Mouse (Mus musculus) kidney, adult 18-20 months (tissue): ENCODE measurements around the gene Serpinb7.

ENCODE experiments used
- DNase-seq: peaks from one replicate; pipeline ENCODE4 v3.0.0; 2021

Serpinb7 gene

GRCm38 (mm10) chr1:107399355-107399754 is at the start of gene Serpinb7:
TSS of gene Serpinb7 (plus strand) at chr1:107399655.
- no peak for DNase-seq

- DNase-seq: no peak
These were observed 49.1 kb upstream of the Serpinb7 start for GRCm38 (mm10) chr1:107350392-107350791.

GRCm38 (mm10) chr1:107351115-107351514 is 48.3 kb upstream of the Serpinb7 start:
- no peak for DNase-seq

GRCm38 (mm10) chr1:107353046-107353445 is 46.4 kb upstream of the Serpinb7 start:
- DNase-seq: no peak

GRCm38 (mm10) chr1:107360898-107361297 is 38.6 kb upstream of the Serpinb7 start, which contains the start of gene Serpinb11:
TSS of gene Serpinb11 (plus strand) at chr1:107361198.
- DNase-seq: no peak

GRCm38 (mm10) chr1:107365973-107366372 is 33.5 kb upstream of the Serpinb7 start:
- no peak for DNase-seq

GRCm38 (mm10) chr1:107368944-107369343 is 30.5 kb upstream of the Serpinb7 start:
- no peak for DNase-seq

- no peak for DNase-seq
These were observed 22.5 kb upstream of the Serpinb7 start for GRCm38 (mm10) chr1:107376952-107377351.

GRCm38 (mm10) chr1:107378368-107378767 is 21.1 kb upstream of the Serpinb7 start:
- no peak for DNase-seq

- DNase-seq: no peak
These were observed 18.0 kb upstream of the Serpinb7 start for GRCm38 (mm10) chr1:107381491-107381890.

GRCm38 (mm10) chr1:107382404-107382803 is 17.1 kb upstream of the Serpinb7 start:
- DNase-seq: no peak

- DNase-seq: no peak
These were observed 14.9 kb upstream of the Serpinb7 start for GRCm38 (mm10) chr1:107384532-107384931.

- no peak for DNase-seq
These were observed 9.7 kb upstream of the Serpinb7 start for GRCm38 (mm10) chr1:107389753-107390152.

- no peak for DNase-seq
These were observed 2.0 kb upstream of the Serpinb7 start for GRCm38 (mm10) chr1:107397481-107397880.

- no peak for DNase-seq
These were observed 2.6 kb downstream of the Serpinb7 start for GRCm38 (mm10) chr1:107402082-107402481.

- no peak for DNase-seq
These were observed 15.2 kb downstream of the Serpinb7 start for GRCm38 (mm10) chr1:107414650-107415049.

- DNase-seq: no peak
These were observed 23.0 kb downstream of the Serpinb7 start for GRCm38 (mm10) chr1:107422487-107422886.

- DNase-seq: no peak
These were observed 31.8 kb downstream of the Serpinb7 start for GRCm38 (mm10) chr1:107431253-107431652.

GRCm38 (mm10) chr1:107435528-107435927 is 36.1 kb downstream of the Serpinb7 start:
- DNase-seq: no peak

- no peak for DNase-seq
These were observed 40.0 kb downstream of the Serpinb7 start for GRCm38 (mm10) chr1:107439462-107439861.

- no peak for DNase-seq
These were observed 45.9 kb downstream of the Serpinb7 start for GRCm38 (mm10) chr1:107445352-107445751.

GRCm38 (mm10) chr1:107447228-107447931 is 47.9 kb downstream of the Serpinb7 start:
- DNase-seq: no peak

- no peak for DNase-seq
These were observed 80.5 kb downstream of the Serpinb7 start for GRCm38 (mm10) chr1:107479909-107480308.

GRCm38 (mm10) chr1:107481452-107481851 is 82.0 kb downstream of the Serpinb7 start:
- DNase-seq: peak; percentile 75

GRCm38 (mm10) chr1:107489577-107489976 is 90.1 kb downstream of the Serpinb7 start:
- DNase-seq: no peak
